Mouse (Mus musculus) CH12.LX (cell line): ENCODE measurements at regions not wholly inside any gene's neighbourhood (a gene's known extent, or its start where the extent isn't known, plus 50 kb on each side); places are given as distances from the start of the nearest gene placed in this dataset.

Source experiments
- CTCF ChIP-seq, 2 experiments: IDR thresholded peaks in 1 of 2; conservative IDR thresholded peaks in 1 of 2; 2 replicates each; pipeline ENCODE4 v1.5.1; 2011 to 2012; ENCODE audit warnings: low read depth in 2 of 2, low read length in 2 of 2, improper control_type of control experiment in 1 of 2, inconsistent platforms in 1 of 2, mild to moderate bottlenecking in 1 of 2, moderate library complexity in 1 of 2
- POLR2A ChIP-seq: IDR thresholded peaks from 2 replicates; pipeline ENCODE4 v1.6.1; 2011; ENCODE audit warnings: low read depth, mild to moderate bottlenecking, improper control_type of control experiment, low read length
- ZC3H11A ChIP-seq: IDR thresholded peaks from 2 replicates; pipeline ENCODE4 v1.6.1; 2012; ENCODE audit warnings: low read depth, mild to moderate bottlenecking, inconsistent platforms, low read length, improper control_type of control experiment
- ZKSCAN1 ChIP-seq: IDR thresholded peaks from 2 replicates; pipeline ENCODE4 v1.6.1; 2012; ENCODE audit warnings: low read depth, inconsistent platforms, low read length, improper control_type of control experiment, borderline replicate concordance

DNA sequence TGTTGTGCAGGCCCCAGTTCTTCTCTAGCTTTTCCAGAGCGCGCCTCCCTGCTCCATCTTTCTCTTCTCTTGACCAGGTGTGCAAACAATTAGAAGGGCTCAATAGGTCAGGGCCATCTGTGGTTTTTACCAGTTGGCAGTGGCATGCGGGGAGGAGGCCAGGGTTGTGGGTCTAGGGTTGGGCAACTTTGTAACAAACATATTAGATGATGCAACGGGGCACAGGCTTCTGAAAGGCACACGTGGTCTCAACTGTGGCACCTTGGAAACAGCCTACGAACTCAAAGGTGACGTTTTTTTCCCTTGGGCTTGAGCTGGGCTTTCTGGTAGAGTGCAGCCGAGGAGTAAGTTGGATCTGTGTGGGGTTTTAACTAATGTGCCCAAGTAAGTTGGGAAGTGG is 58.7 kb upstream of the Pcsk6 start:
- no peak for TF ChIP-seq POLR2A
- TF ChIP-seq CTCF (conservative IDR thresholded peaks at IDR 0.05 in 1 of 2, IDR thresholded peaks at IDR 0.05 in 1 of 2; ENCODE audit: low read depth in 2 of 2, low read length in 2 of 2), result no peak
- TF ChIP-seq ZC3H11A, result no peak
- no peak for TF ChIP-seq ZKSCAN1
